Mouse (Mus musculus) embryonic facial prominence, embryonic 14.5 days (tissue): Measurements from ENCODE around the gene Tssk6. TPM values are rescaled to one million over a fixed set of nuclear protein-coding genes. Genes with fewer than 3 reads are reported as not detected.

Source experiments
- ATAC-seq: fragments of 200-750 bp; cut with Nextera tagmentation; 2 replicates; pipeline ENCODE4 v1.8.0; 2017; ENCODE audit warnings: low read depth, moderate number of reproducible peaks, moderate TSS enrichment
- DNase-seq: peaks from one replicate; pipeline ENCODE4 v3.0.0-alpha.2; 2015; ENCODE audit warnings: low spot score
- H3K27ac ChIP-seq: fragments of 300-500 bp; sonication (generic); replicated peaks from 2 replicates; pipeline ENCODE4 v1.5.1; 2014; ENCODE audit warnings: low read depth, mild to moderate bottlenecking, low read length, moderate library complexity
- H3K27me3 ChIP-seq: fragments of 300-500 bp; sonication (generic); replicated peaks from 2 replicates; pipeline ENCODE4 v1.6.1; 2014; ENCODE audit warnings: low read length; ENCODE audit not compliant: control insufficient read depth, insufficient read depth
- H3K36me3 ChIP-seq: fragments of 300-500 bp; sonication (generic); 2 replicates; pipeline ENCODE4 v1.6.1; 2014; ENCODE audit warnings: low read length, mixed read lengths; ENCODE audit not compliant: control insufficient read depth, insufficient read depth
- H3K4me1 ChIP-seq: fragments of 300-500 bp; sonication (generic); 2 replicates; pipeline ENCODE4 v1.6.1; 2014; ENCODE audit warnings: antibody characterized with exemption, low read length; ENCODE audit not compliant: control insufficient read depth, insufficient read depth
- H3K4me2 ChIP-seq: fragments of 300-500 bp; sonication (generic); 2 replicates; pipeline ENCODE4 v1.6.1; 2014; ENCODE audit warnings: low read depth, mild to moderate bottlenecking, low read length, moderate library complexity, mixed read lengths
- H3K4me3 ChIP-seq: fragments of 300-500 bp; sonication (generic); 2 replicates; pipeline ENCODE4 v1.5.1; 2014; ENCODE audit warnings: low read depth, mild to moderate bottlenecking, low read length
- H3K9ac ChIP-seq: fragments of 300-500 bp; sonication (generic); 2 replicates; pipeline ENCODE4 v1.6.1; 2014; ENCODE audit warnings: low read depth, mild to moderate bottlenecking, low read length, moderate library complexity, mixed read lengths
- H3K9me3 ChIP-seq: fragments of 300-500 bp; sonication (generic); 2 replicates; pipeline ENCODE4 v1.6.1; 2016; ENCODE audit warnings: low read length; ENCODE audit not compliant: control insufficient read depth
- WGBS: fragments of 180-500 bp; shearing (Covaris S2); extraction: QIAGEN DNeasy Blood & Tissue Kit; methylation state at CpG from one replicate; pipeline ENCODE4 v1.1.7; 2014; 5-methylcytosine and 5-hydroxymethylcytosine counted together
- polyA plus RNA-seq: library from polyadenylated mRNA; unstranded; fragments of >200 nt; fragmentation: Nextera tagmentation; extraction: Ambion mirVana; gene quantifications from 2 replicates; pipeline ENCODE4 v1.2.1, GENCODE M21; 2014

Gene Tssk6
- polyA plus RNA-seq = 2.5 and 3.1 TPM in 2 replicates

GRCm38 (mm10) chr8:69902163-69903062 lies at the start of gene Tssk6, which contains the start of the genes Ndufa13 and Yjefn3:
Gene Tssk6, plus strand, starts transcription at chr8:69902184.
Gene Ndufa13, minus strand, starts transcription at chr8:69902558.
Gene Yjefn3, minus strand, starts transcription at chr8:69902712.
- H3K9ac ChIP-seq = peak within 1 kb of the TSS; percentile 80
- no peaks in the 10 kb centered on the region for H3K27me3 ChIP-seq
- peak within 1 kb of the TSS; percentile 87 for H3K27ac ChIP-seq
- peaks cover 14% of the 10 kb centered on the region; the same call in 1 of the 2 replicates for H3K36me3 ChIP-seq
- peak within 1 kb of the TSS; percentile 97 for H3K4me2 ChIP-seq
- H3K4me3 ChIP-seq = peak within 1 kb of the TSS; percentile 68
- DNase-seq (no peak), ATAC-seq (peak; percentile 20)
- H3K9me3 ChIP-seq = no peaks in the 10 kb centered on the region
- 8% methylated on average over 47 of the region's 89 CpGs for WGBS
- H3K4me1 ChIP-seq = peaks cover 24% of the 10 kb centered on the region

DNA sequence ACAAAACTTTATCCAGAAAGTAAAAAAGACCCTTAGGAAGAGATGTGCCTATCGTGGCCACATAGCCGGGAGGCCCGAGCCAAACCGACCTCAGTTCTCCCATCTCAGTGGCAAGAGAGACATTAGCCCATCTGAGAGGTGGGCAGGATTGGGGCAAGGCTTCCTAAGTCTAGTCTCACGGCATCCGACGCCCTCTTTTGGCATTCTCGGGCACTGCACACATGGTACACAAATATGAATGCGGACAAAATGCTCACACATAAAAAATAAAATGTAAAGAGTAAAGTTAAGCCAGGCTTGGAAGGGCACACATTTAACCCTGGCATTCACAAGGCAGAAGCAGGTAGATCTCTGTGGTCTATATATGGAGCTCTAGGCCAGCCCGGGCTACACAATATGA lies 48.1 kb upstream of the Tssk6 start:
- H3K4me3 ChIP-seq = no peak overlapping the region
- DNase-seq = no peak
- no peaks in the 10 kb centered on the region for H3K27me3 ChIP-seq
- 92% methylated on average over 10 of the region's 10 CpGs for WGBS
- H3K4me2 ChIP-seq = no peak overlapping the region
- no peaks in the 10 kb centered on the region for H3K4me1 ChIP-seq
- no peak overlapping the region for H3K27ac ChIP-seq
- H3K36me3 ChIP-seq = no peaks in the 10 kb centered on the region
- no peaks in the 10 kb centered on the region for H3K9me3 ChIP-seq
- no peak overlapping the region for H3K9ac ChIP-seq
- no peak for ATAC-seq

DNA sequence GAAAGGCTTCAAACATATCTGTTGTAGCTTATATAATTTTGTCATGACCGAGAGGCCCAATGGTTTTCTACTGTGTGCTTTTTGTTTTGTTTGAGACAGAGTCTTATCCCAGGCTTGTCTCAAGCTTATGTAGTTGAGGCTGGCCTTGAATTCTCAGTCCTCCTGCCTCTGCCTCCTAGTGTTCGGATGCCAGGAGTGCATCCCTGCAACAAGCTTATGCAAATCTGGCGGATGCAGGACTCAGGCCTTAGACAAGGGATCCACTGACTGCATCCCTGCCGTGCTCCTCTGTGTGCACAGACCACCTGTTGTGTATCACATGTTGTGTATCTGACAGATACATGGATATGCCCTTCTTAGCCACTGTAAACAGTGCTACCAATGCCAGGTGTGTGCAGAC lies 41.2 kb upstream of the Tssk6 start:
- H3K9me3 ChIP-seq = no peaks in the 10 kb centered on the region
- no peak for DNase-seq
- no peak overlapping the region for H3K9ac ChIP-seq
- ATAC-seq = no peak
- H3K36me3 ChIP-seq = no peaks in the 10 kb centered on the region
- WGBS = 62% methylated on average over 4 of the region's 4 CpGs
- H3K27ac ChIP-seq = no peak overlapping the region
- H3K4me1 ChIP-seq = no peaks in the 10 kb centered on the region
- H3K4me2 ChIP-seq = no peak overlapping the region
- H3K27me3 ChIP-seq = no peaks in the 10 kb centered on the region
- no peak overlapping the region for H3K4me3 ChIP-seq

DNA sequence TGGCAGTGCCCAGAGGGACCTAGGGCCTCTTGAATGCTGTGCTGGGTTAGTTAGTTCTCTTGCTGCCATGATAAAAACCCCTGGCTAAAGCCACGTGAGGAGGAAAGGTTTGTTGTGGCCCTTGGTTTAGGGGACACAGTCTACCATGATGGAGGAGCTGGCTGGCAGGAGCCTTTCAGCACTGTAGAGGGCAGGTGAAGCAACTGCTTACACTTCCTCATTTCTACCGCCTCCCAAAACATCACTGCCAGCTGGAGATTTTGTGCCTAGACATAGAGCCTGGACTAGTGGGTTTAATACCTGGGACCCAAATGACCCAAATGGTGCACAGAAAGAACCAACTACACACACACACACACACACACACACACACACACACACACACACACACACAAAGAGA lies 40.7 kb upstream of the Tssk6 start:
- H3K4me2 ChIP-seq = no peak overlapping the region
- H3K9me3 ChIP-seq = no peaks in the 10 kb centered on the region
- H3K27me3 ChIP-seq = no peaks in the 10 kb centered on the region
- H3K9ac ChIP-seq = no peak overlapping the region
- DNase-seq (no peak), ATAC-seq (no peak)
- no peak overlapping the region for H3K4me3 ChIP-seq
- H3K4me1 ChIP-seq = no peaks in the 10 kb centered on the region
- H3K27ac ChIP-seq = no peak overlapping the region
- WGBS = 65% methylated on average over 2 of the region's 2 CpGs
- H3K36me3 ChIP-seq = no peaks in the 10 kb centered on the region

GRCm38 (mm10) chr8:69863387-69864020 lies 38.5 kb upstream of the Tssk6 start:
- Histone ChIP-seq H3K9ac (no peak overlapping the region), H3K27me3 (no peaks in the 10 kb centered on the region), H3K36me3 (no peaks in the 10 kb centered on the region), H3K4me3 (no peak overlapping the region), H3K9me3 (no peaks in the 10 kb centered on the region), H3K4me2 (no peak overlapping the region), H3K4me1 (no peaks in the 10 kb centered on the region), H3K27ac (no peak overlapping the region)
- DNase-seq (no peak), ATAC-seq (no peak)
- WGBS = 87% methylated on average over 5 of the region's 5 CpGs

- H3K4me1 ChIP-seq = no peaks in the 10 kb centered on the region
- no peak overlapping the region for H3K4me3 ChIP-seq
- H3K9me3 ChIP-seq = no peaks in the 10 kb centered on the region
- no peak overlapping the region for H3K4me2 ChIP-seq
- WGBS = 58% methylated on average over 5 of the region's 5 CpGs
- DNase-seq = no peak
- no peak for ATAC-seq
- H3K9ac ChIP-seq = no peak overlapping the region
- H3K27me3 ChIP-seq = no peaks in the 10 kb centered on the region
- H3K36me3 ChIP-seq = no peaks in the 10 kb centered on the region
- no peak overlapping the region for H3K27ac ChIP-seq
These were observed 37.8 kb upstream of the Tssk6 start for GRCm38 (mm10) chr8:69864180-69864579.

GRCm38 (mm10) chr8:69867696-69868326 lies 34.2 kb upstream of the Tssk6 start:
- 50% methylated on average over 5 of the region's 5 CpGs for WGBS
- no peaks in the 10 kb centered on the region for H3K9me3 ChIP-seq
- no peak overlapping the region for H3K4me2 ChIP-seq
- no peak overlapping the region for H3K9ac ChIP-seq
- H3K4me3 ChIP-seq = no peak overlapping the region
- H3K27ac ChIP-seq = no peak overlapping the region
- no peak for ATAC-seq
- H3K27me3 ChIP-seq = no peaks in the 10 kb centered on the region
- no peaks in the 10 kb centered on the region for H3K4me1 ChIP-seq
- no peaks in the 10 kb centered on the region for H3K36me3 ChIP-seq
- no peak for DNase-seq

DNA sequence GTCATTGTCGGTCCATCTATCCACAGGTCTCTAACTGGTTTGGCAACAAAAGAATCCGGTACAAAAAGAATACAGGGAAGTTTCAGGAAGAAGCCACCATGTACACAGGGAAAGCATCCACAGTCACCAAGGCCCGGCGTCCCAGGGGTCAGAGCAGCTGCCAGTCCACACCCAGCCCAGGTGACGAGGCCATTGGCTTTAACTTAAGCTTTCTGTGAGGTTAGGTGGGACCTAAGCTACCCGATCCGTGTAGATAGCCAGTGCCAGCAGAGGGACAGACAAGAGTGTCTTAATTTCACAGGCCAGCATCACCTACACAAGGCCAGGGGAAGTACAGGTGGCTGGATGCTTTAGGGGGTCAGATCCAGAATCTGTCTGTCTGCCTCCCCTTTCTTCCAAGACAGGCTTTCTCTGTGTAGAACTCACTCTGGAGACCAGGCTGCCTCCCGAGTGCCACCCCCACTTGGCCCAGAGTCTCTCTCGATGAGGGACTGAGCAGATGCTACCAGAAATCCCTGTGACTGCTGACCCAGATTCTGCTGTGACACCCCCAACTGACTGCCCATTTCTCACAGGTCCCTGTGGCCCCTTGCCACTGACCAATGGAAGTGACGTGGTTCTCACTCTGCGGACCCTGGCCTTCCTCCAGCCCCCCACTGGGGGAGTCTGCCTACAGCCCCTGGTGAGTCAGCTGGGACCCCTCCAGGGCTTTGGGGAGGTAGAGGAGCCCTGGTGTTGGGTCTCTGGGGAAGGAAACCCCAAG lies 31.8 kb upstream of the Tssk6 start:
- Histone ChIP-seq H3K4me3 (no peak overlapping the region), H3K27me3 (no peaks in the 10 kb centered on the region), H3K9ac (no peak overlapping the region), H3K4me2 (no peak overlapping the region), H3K36me3 (no peaks in the 10 kb centered on the region), H3K27ac (no peak overlapping the region), H3K9me3 (no peaks in the 10 kb centered on the region), H3K4me1 (no peaks in the 10 kb centered on the region)
- whole genome bisulfite sequencing = 81% methylated on average over 11 of the region's 11 CpGs
- DNase-seq = no peak
- ATAC-seq = no peak
